Mouse (Mus musculus) liver, embryonic 14.5 days (tissue): ENCODE results near the gene Appbp2.

ENCODE experiments used
- CTCF ChIP-seq: IDR thresholded peaks from 2 replicates; pipeline ENCODE4 v1.5.1; 2016; ENCODE audit warnings: antibody characterized with exemption, low read depth, control low read depth
- EP300 ChIP-seq: IDR thresholded peaks from 2 replicates; pipeline ENCODE4 v1.6.1; 2016; ENCODE audit warnings: antibody characterized with exemption, low read depth

DNA sequence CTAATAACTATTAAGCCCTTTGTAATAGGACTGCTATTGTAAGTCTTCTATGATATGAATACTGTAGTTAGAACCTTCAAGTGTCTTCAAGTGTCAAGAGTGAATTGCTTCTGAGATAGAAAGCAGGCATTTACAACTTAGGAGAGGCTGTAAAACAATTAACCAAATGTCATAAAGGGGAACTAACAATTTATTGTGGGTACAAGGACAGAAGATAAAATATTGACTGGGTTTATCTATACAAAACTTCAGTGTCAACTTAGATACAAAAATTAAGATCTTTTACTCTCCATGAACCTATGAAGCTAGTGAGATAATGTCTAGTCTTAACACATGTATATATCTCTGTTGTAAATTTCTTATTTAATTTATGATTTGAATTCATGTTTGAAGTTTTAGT, 28.7 kb downstream of the Appbp2 start:
- no peak for TF ChIP-seq CTCF
- TF ChIP-seq EP300 = no peak
